Mouse (Mus musculus) urinary bladder, postnatal 10 days (tissue): ENCODE data around the gene Myo5a.
"Not testable (repeated sequence)": the region's sequence is repeated elsewhere in the genome, so short reads cannot be mapped to it uniquely, and the experiment has no call there.

Experiments
- DNase-seq: peaks from one replicate; pipeline ENCODE4 v3.0.0; 2022; ENCODE audit warnings: low spot score

The Myo5a gene

DNA sequence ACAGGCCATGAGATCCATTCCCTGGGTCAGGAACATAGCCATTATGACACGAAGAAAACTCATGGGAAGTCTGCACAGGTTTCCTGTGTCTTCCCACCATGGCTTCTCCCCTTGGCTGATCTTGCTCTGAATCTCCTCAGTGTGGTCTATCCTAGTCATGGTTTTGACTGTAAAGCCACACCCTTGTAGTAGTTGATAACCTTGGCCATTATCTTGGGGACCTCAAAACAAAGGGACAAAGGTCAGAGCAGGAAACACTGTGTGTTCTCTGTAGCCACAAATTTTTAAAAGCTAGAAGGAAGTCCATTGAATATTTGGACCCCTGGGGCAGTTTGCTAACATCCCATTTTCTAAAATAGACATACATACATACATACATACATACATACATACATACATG, 177.5 kb downstream of the Myo5a start:
- no peak for DNase-seq

GRCm38 (mm10) chr9:75248874-75249273, 178.1 kb downstream of the Myo5a start:
- DNase-seq: no peak

DNA sequence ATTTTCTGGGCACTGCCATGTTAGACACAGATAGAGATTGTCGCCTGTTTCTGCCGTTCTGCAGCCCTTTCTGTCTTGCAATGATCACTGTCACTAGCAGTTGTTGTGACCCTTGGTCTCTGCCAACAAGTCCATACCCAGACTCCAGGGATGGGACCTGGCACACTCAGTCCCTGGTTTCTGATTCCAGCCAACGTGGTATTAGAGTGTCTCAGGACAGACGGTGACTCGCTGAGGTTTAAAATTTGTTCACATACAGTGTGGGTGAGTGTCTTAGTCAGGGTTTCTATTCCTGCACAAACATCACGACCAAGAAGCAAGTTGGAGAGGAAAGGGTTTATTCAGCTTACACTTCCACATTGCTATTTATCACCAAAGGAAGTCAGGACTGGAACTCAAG, 182.3 kb downstream of the Myo5a start:
- DNase-seq: not testable (repeated sequence)

- DNase-seq: no peak
Measured at GRCm38 (mm10) chr9:75253766-75254165, 183.0 kb downstream of the Myo5a start.

- no peak for DNase-seq
Measured at GRCm38 (mm10) chr9:75254196-75254955, 183.6 kb downstream of the Myo5a start.

DNA sequence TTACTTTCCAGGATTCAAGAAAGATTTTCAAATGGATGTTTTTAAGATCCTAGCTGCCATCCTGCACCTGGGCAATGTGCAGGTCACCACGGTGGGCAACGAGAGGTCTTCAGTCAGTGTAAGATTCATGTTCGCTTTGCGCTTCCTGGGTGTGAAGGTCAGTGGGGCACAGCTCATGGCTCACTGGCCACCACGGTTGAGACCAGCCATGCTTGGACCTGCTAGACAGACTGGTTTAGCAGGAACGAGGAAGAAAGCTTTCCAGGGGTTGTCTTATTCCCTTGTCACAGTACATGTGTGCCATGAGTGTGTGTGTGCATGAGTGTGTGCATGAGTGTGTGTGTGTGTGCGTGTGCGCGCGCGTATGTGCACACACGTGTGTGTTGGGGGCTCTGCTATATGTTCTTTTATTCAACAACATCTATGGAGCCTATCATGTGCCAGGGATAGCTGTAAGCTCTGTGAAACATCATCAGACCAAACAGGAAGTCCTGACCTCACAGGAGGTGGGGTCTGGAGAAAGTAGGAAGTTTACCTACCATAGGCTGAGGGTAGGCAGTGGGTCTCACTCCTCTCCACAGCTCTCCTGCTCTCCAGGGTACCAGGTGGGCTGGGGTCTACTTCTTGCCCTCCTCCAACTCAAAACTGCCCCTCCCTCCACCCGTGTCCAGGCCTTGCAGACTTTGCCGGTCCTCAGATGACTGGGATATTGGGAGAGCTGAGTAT, 185.2 kb downstream of the Myo5a start:
- no peak for DNase-seq

GRCm38 (mm10) chr9:75258792-75259191, 188.0 kb downstream of the Myo5a start:
- DNase-seq: no peak

DNA sequence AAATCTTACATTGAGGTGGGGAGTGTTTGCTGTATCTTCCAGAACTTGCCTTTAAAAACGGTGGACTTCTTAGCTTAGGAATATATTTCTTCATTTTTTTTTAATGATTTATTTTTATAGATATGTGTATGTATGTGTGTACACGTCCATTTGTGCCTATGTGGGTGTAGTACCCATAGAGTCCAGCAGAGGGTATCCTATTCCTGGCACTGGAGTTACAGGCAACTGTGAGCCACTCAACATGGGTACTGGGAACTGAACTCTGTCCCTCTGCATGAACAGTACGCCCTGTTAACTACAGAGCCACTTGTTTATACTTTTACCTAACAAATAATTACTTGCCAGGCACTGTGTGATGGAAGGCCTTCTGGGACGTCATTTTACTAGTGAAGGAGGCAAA, 188.8 kb downstream of the Myo5a start:
- no peak for DNase-seq

- no peak for DNase-seq
Measured at GRCm38 (mm10) chr9:75261332-75261872, 190.6 kb downstream of the Myo5a start.

GRCm38 (mm10) chr9:75262235-75262826, 191.5 kb downstream of the Myo5a start:
- no peak for DNase-seq

GRCm38 (mm10) chr9:75264008-75264718, 193.3 kb downstream of the Myo5a start:
- no peak for DNase-seq

- DNase-seq: no peak
Measured at GRCm38 (mm10) chr9:75267147-75267546, 196.3 kb downstream of the Myo5a start.

GRCm38 (mm10) chr9:75270382-75270781, 199.6 kb downstream of the Myo5a start:
- no peak for DNase-seq

DNA sequence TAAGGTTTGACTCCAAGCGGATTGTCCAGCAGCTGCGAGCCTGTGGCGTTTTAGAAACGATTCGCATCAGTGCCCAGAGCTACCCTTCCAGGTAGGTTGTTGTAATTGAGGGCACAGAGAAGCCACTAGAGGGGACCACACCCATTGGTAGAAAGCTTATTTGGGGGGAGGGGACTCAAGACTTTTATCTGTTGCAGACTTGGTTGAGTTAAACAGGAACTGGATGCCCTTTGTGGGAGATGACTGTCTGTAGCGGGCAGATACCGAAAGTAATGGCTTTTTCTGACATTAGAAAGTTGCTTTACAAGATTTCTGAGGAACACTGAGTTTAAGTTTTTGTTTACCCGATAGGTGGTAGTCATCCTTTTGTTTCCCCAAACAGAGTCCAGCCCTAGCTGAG, 200.7 kb downstream of the Myo5a start:
- no peak for DNase-seq
